Mouse (Mus musculus): ENCODE results near the gene Cabp4.

Cabp4 gene

DNA sequence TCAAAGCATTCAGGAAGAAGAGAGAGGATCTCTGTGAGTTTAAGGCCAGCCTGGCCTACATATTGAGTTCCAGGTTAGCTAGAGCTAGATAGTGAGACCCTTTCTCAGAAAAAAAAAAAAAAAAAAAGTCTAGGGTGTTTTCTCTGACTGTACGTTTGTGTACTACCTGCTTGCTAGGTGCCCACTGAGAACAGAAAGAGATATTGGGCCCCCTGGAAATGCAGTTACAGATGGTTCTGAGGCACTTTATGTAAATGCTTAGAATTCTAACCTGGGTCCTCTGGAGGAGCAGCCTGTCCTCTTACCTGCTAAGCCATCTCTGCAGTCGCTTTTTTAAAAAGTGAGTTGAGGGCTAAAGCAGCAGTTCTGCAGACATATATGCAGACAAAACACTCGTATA lies 48.0 kb downstream of the Cabp4 start:
- Histone ChIP-seq H3K4me1 (replicated peaks; ENCODE audit: low read depth, low read length) (peaks cover 57% of the 10 kb centered on the region), H3K9me3 (ENCODE audit: low read length) (no peaks in the 10 kb centered on the region), H3K36me3 (ENCODE audit: insufficient read depth, low read length) (peaks cover 11% of the 10 kb centered on the region), H3K4me3 (replicated peaks; ENCODE audit: low read length) (peak overlapping the region; percentile 90), H3K27me3 (ENCODE audit: insufficient read depth, low read length) (peaks cover 12% of the 10 kb centered on the region)
- TF ChIP-seq NANOG (IDR thresholded peaks at IDR 0.05; ENCODE audit: borderline replicate concordance, low read length) (no peak), CTCF (conservative IDR thresholded peaks at IDR 0.05; ENCODE audit: low read length) (no peak), POU5F1 (IDR thresholded peaks at IDR 0.05; ENCODE audit: borderline replicate concordance, low read length) (no peak)

GRCm38 (mm10) chr19:4094774-4095303 lies 49.0 kb downstream of the Cabp4 start:
- H3K4me3 ChIP-seq (replicated peaks; ENCODE audit: low read length), result no peak overlapping the region
- peaks cover 55% of the 10 kb centered on the region for H3K4me1 ChIP-seq (replicated peaks; ENCODE audit: low read depth, low read length)
- no peak for TF ChIP-seq POU5F1 (IDR thresholded peaks at IDR 0.05; ENCODE audit: borderline replicate concordance, low read length)
- TF ChIP-seq CTCF (conservative IDR thresholded peaks at IDR 0.05; ENCODE audit: low read length), result no peak
- no peak for TF ChIP-seq NANOG (IDR thresholded peaks at IDR 0.05; ENCODE audit: borderline replicate concordance, low read length)
- H3K36me3 ChIP-seq (ENCODE audit: insufficient read depth, low read length), result peaks cover 11% of the 10 kb centered on the region
- H3K9me3 ChIP-seq (ENCODE audit: low read length), result no peaks in the 10 kb centered on the region
- 0 out of 2 replicates have a peak, but pooled peaks cover 3% of the 10 kb centered on the region for H3K27me3 ChIP-seq (ENCODE audit: insufficient read depth, low read length)

- H3K9me3 ChIP-seq (ENCODE audit: low read length), result no peaks in the 10 kb centered on the region
- no peak for TF ChIP-seq CTCF (conservative IDR thresholded peaks at IDR 0.05; ENCODE audit: low read length)
- no peak for TF ChIP-seq POU5F1 (IDR thresholded peaks at IDR 0.05; ENCODE audit: borderline replicate concordance, low read length)
- TF ChIP-seq NANOG (IDR thresholded peaks at IDR 0.05; ENCODE audit: borderline replicate concordance, low read length), result no peak
- H3K4me3 ChIP-seq (replicated peaks; ENCODE audit: low read length), result no peak overlapping the region
- no peaks in the 10 kb centered on the region for H3K27me3 ChIP-seq (ENCODE audit: insufficient read depth, low read length)
- H3K36me3 ChIP-seq (ENCODE audit: insufficient read depth, low read length), result peaks cover 11% of the 10 kb centered on the region
- H3K4me1 ChIP-seq (replicated peaks; ENCODE audit: low read depth, low read length), result peaks cover 54% of the 10 kb centered on the region
Observed at GRCm38 (mm10) chr19:4094348-4094747, 49.5 kb downstream of the Cabp4 start.

- Histone ChIP-seq H3K9me3 (ENCODE audit: low read length) (no peaks in the 10 kb centered on the region), H3K36me3 (ENCODE audit: insufficient read depth, low read length) (peaks cover 10% of the 10 kb centered on the region), H3K4me3 (replicated peaks; ENCODE audit: low read length) (no peak overlapping the region), H3K4me1 (replicated peaks; ENCODE audit: low read depth, low read length) (peaks cover 50% of the 10 kb centered on the region), H3K27me3 (ENCODE audit: insufficient read depth, low read length) (no peaks in the 10 kb centered on the region)
- TF ChIP-seq NANOG (IDR thresholded peaks at IDR 0.05; ENCODE audit: borderline replicate concordance, low read length) (no peak), CTCF (conservative IDR thresholded peaks at IDR 0.05; ENCODE audit: low read length) (no peak), POU5F1 (IDR thresholded peaks at IDR 0.05; ENCODE audit: borderline replicate concordance, low read length) (no peak)
Observed at GRCm38 (mm10) chr19:4093772-4094171, 50.1 kb downstream of the Cabp4 start.

DNA sequence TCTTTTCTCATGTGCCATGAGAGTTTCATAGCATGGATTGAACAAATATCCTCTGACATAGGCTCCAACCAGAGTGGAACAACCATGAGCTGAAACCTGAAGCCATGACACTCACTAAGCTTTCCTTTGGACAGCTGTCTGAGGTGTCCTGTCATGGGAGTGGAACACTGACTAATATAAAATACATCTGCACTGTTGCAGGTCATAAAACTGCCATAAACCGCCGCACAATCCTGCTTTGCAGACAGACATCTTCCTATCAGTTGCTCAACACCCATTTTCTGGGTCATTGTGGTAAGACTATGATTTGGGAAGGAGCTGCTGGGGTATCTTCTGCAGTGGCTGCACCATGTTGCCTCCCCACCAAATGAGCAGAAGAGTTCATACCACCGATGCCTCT lies 51.1 kb downstream of the Cabp4 start:
- Histone ChIP-seq H3K4me1 (replicated peaks; ENCODE audit: low read depth, low read length) (peaks cover 47% of the 10 kb centered on the region), H3K36me3 (ENCODE audit: insufficient read depth, low read length) (no peaks in the 10 kb centered on the region; the same call in 1 of the 2 replicates), H3K27me3 (ENCODE audit: insufficient read depth, low read length) (no peaks in the 10 kb centered on the region), H3K4me3 (replicated peaks; ENCODE audit: low read length) (no peak overlapping the region), H3K9me3 (ENCODE audit: low read length) (no peaks in the 10 kb centered on the region)
- TF ChIP-seq POU5F1 (IDR thresholded peaks at IDR 0.05; ENCODE audit: borderline replicate concordance, low read length) (no peak), CTCF (conservative IDR thresholded peaks at IDR 0.05; ENCODE audit: low read length) (no peak), NANOG (IDR thresholded peaks at IDR 0.05; ENCODE audit: borderline replicate concordance, low read length) (no peak)

DNA sequence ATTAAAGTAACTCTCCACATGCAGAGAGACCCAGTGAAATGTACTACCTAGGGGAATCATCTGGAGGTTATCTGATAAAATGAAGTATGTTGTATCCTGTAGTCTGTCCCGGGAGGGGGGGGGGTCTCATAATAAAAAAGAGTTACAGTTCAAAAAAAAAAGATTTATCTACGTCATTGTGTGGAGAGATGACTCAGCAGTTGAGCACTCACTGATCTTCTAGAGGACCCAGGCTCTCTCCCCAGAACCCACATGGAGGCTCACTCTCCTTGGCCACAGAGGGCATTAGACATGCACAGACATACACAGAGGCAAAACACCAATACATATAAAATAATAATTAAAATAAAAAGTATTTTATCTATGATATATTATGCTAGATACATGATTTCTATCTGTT lies 52.5 kb downstream of the Cabp4 start:
- no peak overlapping the region for H3K4me3 ChIP-seq (replicated peaks; ENCODE audit: low read length)
- TF ChIP-seq CTCF (conservative IDR thresholded peaks at IDR 0.05; ENCODE audit: low read length) (no peak), NANOG (IDR thresholded peaks at IDR 0.05; ENCODE audit: borderline replicate concordance, low read length) (no peak), POU5F1 (IDR thresholded peaks at IDR 0.05; ENCODE audit: borderline replicate concordance, low read length) (no peak)
- H3K36me3 ChIP-seq (ENCODE audit: insufficient read depth, low read length), result no peaks in the 10 kb centered on the region
- H3K4me1 ChIP-seq (replicated peaks; ENCODE audit: low read depth, low read length), result peaks cover 45% of the 10 kb centered on the region
- H3K27me3 ChIP-seq (ENCODE audit: insufficient read depth, low read length), result no peaks in the 10 kb centered on the region
- no peaks in the 10 kb centered on the region for H3K9me3 ChIP-seq (ENCODE audit: low read length)

DNA sequence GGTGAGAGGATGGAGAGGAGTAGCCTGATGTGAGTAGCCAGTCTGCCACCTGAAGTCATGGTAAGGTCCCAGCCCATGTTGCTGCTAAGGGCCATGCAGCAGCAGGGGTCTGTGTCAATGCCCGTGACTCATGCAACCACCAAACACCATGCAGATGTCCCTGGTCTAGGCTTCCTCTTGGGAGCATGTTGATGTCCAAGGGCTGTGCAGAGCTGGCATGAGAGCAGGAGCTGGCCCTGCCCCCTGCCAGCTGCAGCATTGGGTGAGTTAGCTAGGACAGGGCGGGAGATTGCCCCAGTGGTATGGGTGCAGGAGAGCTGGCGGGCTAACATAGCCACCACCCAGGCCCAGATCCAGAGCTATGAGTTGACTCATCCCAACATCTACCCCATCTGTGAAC lies 53.4 kb downstream of the Cabp4 start:
- Histone ChIP-seq H3K36me3 (ENCODE audit: insufficient read depth, low read length) (no peaks in the 10 kb centered on the region), H3K4me3 (replicated peaks; ENCODE audit: low read length) (no peak overlapping the region), H3K9me3 (ENCODE audit: low read length) (no peaks in the 10 kb centered on the region), H3K4me1 (replicated peaks; ENCODE audit: low read depth, low read length) (peaks cover 35% of the 10 kb centered on the region), H3K27me3 (ENCODE audit: insufficient read depth, low read length) (peaks cover 6% of the 10 kb centered on the region; the same call in 1 of the 2 replicates)
- TF ChIP-seq POU5F1 (IDR thresholded peaks at IDR 0.05; ENCODE audit: borderline replicate concordance, low read length) (no peak), CTCF (conservative IDR thresholded peaks at IDR 0.05; ENCODE audit: low read length) (no peak), NANOG (IDR thresholded peaks at IDR 0.05; ENCODE audit: borderline replicate concordance, low read length) (no peak)

DNA sequence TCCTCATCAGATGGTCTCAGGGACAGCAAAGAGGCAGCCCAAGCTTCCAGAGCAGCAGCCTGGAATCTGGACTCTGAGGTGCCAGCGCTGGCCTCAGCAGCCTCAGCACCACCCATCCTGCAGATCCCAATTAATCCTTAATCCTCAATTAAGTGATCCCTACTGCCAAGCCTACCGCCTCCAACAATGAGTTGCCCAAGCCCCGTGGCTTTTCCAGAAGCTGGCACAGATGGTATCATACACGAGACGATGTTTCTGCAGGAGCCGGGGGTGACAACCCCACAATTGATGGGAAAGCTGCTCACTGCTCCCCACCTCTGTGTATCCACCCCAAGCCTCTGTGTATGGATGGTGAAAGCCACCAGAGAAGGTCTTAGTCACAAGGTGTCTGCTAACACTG lies 54.7 kb downstream of the Cabp4 start:
- no peak overlapping the region for H3K4me3 ChIP-seq (replicated peaks; ENCODE audit: low read length)
- H3K4me1 ChIP-seq (replicated peaks; ENCODE audit: low read depth, low read length), result peaks cover 29% of the 10 kb centered on the region
- H3K36me3 ChIP-seq (ENCODE audit: insufficient read depth, low read length), result no peaks in the 10 kb centered on the region
- TF ChIP-seq CTCF (conservative IDR thresholded peaks at IDR 0.05; ENCODE audit: low read length) (no peak), POU5F1 (IDR thresholded peaks at IDR 0.05; ENCODE audit: borderline replicate concordance, low read length) (no peak), NANOG (IDR thresholded peaks at IDR 0.05; ENCODE audit: borderline replicate concordance, low read length) (no peak)
- no peaks in the 10 kb centered on the region for H3K9me3 ChIP-seq (ENCODE audit: low read length)
- H3K27me3 ChIP-seq (ENCODE audit: insufficient read depth, low read length), result peaks cover 6% of the 10 kb centered on the region

GRCm38 (mm10) chr19:4088146-4088545 lies 55.7 kb downstream of the Cabp4 start:
- TF ChIP-seq NANOG (IDR thresholded peaks at IDR 0.05; ENCODE audit: borderline replicate concordance, low read length), result no peak
- TF ChIP-seq CTCF (conservative IDR thresholded peaks at IDR 0.05; ENCODE audit: low read length), result no peak
- TF ChIP-seq POU5F1 (IDR thresholded peaks at IDR 0.05; ENCODE audit: borderline replicate concordance, low read length), result no peak
- Histone ChIP-seq H3K4me1 (replicated peaks; ENCODE audit: low read depth, low read length) (peaks cover 31% of the 10 kb centered on the region), H3K36me3 (ENCODE audit: insufficient read depth, low read length) (no peaks in the 10 kb centered on the region), H3K27me3 (ENCODE audit: insufficient read depth, low read length) (peaks cover 10% of the 10 kb centered on the region), H3K4me3 (replicated peaks; ENCODE audit: low read length) (no peak overlapping the region), H3K9me3 (ENCODE audit: low read length) (no peaks in the 10 kb centered on the region)

All from E14TG2a.4 (cell line).